Mouse (Mus musculus) mesoderm, embryonic 11.5 days (tissue): ENCODE measurements around the gene Sh3pxd2a.

ENCODE experiments used
- DNase-seq: peaks from one replicate; pipeline ENCODE4 v3.0.0-alpha.2; 2012; ENCODE audit warnings: low read depth, low spot score

Sh3pxd2a gene

DNA sequence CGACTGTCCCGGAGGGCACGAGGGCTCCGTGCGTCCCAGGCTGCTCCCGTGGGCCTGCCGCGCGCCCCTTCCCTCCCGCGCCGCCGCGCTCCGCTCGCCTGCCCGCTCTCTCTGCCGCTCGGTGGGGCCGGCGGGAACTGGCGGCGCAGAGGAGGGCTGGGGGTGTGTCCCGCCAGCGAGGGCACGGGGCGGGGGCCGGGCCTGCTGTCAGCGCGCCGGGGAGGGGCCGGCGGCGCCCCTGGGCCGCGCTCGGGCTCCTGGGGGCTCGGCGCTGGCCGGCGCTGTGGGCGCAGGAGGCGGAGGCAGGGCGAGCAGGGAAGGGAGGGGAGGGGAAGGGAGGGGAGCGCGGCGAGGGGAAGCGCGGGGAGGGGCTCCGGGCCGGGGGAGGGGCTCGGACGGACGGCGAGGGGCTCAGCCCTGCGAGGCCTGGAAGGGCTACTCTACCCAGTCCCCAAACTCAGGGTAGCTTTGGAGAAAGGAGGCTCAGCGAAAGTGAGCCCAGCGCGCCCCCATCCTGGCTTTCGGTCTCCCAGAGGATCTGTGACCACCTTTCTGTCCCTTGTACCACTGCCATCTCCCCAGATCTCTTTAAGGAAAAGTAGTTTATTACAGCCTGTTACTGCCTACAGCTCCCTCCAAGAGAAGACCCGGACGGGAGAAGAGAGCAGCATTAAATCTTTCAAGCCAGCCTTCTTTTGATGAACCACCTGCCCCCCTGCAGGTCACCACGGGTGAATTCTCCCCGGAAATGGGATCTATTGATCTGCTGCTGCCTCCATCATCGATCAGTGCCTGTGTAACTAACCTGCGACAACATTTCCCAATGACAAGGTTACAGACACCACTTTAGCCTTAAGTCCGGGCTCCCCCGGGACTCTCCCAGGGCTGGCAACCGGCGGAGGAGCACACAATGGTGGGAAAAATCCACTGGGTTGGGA lies at the start of gene Sh3pxd2a:
TSS of gene Sh3pxd2a (minus strand) at position 98 of the 938 bp plus-strand sequence.
- DNase-seq: peak; percentile 86

DNA sequence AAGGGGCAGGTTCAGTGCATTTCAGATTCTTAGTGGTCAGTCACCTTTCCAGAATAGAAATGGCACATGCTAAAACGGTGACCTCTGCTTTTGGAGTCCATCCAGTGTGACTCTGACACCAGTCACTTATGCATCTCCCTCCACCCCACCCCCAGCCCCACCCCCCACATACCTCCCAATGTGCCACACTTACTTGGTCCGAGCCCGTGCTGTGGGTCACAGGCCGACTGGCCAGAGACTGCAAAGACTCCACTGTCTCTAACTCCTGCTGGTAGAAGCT lies 49.4 kb upstream of the Sh3pxd2a start:
- no peak for DNase-seq

DNA sequence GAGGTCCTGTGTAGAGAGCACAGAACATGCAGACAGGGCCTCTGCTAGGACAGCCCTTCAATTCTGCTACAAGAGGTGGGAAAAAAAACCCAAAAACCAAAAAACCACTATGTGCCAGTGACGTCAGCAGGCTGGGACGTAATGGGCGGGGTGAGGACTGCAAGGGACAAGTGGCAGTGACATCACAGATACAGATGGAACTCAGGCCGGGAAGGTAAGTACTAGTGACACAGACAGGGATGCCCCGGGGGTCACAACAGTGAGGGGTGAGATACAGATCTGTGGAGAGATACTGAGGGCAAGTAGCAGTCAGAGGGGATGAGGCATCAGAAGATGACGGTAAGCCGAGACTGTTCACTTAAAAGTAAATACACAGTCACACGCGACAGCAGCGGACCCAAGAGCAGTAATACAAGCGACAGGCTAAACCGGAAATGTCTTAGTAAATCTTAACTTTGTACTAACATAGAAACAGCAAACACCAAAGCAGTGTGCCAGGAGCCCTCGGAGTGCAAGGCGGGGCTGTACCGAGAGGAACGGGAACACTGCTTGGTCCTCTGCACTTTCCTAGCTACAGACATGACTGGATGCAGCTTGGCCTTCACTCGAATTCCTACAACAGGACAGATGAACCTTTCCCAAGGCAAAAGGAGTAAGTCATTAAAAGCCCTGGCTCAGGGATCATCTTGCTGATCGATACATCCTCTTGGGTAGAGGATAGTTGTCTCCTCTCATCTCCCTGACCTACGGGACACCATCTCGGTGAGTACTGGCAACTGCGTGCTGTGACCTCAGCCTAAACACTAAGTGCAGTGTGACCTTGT lies 48.8 kb upstream of the Sh3pxd2a start:
- no peak for DNase-seq

DNA sequence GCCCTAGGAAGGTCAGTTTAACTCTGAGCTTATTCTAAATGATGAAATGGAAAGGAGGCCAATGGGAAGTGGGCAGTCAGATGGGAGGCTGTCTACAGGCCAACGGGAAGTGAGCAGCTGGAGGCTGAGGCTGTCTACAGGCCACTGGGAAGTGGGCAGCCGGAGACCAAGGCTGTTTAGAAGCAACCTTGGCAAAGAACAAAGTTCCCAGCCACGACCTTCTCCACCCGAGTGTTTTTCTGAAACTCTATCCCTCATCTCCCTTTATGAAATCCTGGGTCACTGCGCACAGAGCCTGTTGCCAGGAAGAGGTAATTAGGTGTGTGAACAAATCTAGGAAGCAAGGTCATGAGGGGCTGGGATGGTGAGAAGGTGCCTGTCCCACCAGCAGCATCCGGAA lies 47.8 kb upstream of the Sh3pxd2a start:
- no peak for DNase-seq

DNA sequence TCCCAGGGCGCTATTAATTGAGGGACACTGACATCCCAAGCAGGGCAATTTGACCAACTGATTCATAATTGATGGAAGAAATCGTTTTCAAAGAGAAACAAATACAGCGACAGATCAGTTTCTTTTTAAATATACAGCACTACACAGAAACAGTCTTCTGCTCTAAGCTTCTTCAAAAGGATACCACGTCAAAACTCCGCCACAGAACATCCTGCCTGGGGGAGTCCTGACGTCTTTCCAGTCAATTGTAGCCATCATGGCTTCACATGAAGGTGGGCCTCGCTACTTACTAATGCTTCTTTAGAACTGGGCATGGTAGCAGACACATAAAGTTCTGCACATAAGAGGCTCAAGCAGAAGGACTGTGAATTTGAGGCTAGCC lies 47.1 kb upstream of the Sh3pxd2a start:
- no peak for DNase-seq

DNA sequence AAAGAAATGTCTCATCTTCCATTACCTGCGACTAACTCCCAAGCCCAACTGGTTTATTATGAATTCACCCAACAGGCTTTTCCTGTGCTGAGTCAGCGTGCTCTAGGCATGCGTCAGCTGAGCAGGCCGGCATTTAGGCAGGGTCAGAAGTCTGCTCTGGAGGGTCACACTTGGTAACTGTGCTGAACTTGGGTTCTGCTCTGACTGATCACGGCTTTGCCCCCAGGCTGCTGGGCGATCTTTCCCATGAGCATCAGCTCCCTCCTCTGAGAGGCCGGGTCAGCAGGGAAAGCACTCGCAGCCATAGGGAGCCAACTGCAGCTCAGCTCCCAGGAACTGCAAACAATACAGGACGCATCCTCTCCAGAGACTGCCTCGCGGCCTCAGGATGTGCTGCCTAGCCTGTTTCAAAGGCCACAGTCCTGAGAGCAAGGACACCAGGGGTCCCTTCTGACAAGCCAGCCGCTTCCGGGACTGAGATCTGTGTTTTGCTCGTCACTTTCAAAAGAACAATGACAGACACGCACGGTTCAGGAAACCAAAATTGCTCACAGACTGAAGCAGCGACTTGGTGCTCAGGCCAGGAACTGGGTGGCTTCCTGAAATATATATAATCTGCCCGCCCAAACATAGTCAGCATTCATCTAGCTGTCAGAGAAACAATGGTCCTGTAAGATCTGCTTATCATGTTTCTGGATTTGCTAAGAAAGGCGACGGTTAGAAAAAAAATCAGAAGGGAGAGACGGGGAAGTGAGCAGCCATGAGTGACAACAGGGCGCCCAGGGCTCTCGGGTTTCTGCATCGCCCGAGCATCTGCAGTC lies 46.5 kb upstream of the Sh3pxd2a start:
- DNase-seq: no peak

DNA sequence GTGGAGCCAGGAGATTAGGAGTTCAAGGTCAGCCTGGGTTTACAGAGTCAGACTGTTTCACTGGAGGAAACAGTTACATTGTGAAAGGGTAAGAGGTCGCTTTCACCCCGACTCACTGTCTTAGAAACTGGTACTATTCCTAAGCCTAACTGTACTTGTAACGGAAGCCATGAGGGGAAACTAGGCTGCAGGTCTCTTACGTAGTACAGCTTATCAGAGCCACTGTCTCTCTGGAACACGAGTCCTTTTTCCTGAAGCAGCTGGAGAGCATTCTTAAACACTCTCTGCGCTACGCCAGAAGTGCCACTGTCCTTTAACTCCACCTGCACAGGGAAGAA lies 45.9 kb upstream of the Sh3pxd2a start:
- no peak for DNase-seq

DNA sequence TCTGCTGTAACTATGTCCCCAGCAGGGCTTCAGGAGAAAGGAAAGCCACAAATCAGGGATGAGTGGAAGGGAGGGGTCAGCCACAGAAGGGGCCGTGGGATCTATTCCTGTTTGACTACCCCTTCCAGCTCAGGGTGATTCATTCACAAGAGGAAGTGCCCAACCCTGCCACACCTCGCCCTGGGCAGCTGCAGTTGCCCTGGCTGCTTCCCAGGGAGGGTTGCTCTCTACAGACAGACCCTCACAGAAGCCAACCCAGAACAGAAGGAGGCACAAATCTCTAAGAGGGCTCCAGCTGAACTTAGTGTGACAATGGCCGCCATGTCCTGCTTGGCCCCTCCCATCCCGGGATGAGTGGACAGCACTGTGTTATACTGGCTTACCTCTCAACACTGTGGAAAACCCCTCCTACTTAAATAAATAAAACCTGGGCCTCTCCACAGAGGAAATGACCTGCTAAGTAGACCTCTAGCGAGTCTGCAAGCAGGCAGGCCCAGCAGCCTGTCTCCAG lies 44.6 kb upstream of the Sh3pxd2a start:
- no peak for DNase-seq

DNA sequence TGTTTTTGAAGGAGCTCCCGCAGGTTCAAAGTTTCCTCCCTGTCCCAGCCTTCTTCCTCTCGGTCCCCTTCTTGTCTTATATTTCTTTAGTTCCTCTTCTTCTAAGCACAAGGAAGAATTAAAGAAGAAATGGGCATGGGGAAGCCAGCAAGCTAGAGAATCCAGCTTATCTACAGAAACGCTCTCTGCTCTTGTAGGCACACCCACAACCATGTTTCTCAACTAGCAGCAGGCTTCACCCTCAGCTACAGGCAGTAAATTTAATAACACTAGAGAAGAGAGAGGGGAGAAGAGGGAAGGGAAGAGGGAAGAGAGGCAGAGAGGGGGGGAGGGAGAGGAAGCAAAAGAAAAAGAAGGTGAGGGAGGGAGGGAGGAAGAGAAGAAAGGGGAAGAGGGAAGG lies 44.0 kb upstream of the Sh3pxd2a start:
- no peak for DNase-seq

DNA sequence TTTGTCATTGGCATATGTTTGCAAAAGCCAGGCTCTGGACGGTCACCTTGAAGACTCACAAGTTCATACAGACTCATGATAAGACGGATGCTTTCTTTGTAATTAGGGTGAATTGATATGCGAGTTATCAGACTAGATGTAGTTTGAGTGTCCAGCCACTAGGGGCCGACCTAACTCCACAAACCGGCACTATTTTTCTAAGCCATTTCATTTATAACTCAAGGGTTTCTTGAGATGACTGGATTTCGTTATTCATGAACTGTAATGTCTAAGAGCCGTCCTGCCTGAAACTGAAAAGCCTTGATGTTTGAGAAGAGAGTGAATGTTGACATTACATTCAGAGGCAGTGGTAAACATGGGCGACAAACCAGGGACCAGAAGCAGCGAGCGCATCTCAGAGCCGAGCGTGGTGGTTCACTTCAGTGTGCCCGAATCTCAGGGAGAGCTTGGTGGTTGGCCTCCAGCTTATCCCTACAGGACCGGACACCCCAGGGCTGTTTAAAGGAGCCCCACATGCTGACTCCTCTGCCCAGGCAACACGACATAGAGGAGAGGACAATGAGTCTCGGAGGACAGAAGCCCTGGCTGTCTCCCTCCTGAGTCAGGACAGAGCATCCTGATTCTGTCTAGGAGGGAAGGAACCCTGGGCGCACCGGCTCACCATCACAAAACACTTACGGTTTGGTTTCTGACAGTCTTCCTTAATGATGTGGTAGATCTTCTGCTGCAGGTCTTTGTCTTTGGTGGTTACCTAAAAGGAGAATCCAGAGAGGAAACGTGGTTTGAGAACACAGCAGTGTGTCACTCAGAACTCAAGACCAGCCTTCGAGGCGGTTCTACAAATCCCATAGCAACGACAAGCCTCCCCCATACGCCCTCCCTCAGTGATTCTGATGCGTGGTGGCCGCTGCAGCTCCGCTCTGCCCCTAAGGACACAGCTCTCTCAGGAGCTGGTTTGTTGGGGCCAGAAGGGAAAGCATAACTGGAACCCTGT lies 43.2 kb upstream of the Sh3pxd2a start:
- peak; percentile 55 for DNase-seq

DNA sequence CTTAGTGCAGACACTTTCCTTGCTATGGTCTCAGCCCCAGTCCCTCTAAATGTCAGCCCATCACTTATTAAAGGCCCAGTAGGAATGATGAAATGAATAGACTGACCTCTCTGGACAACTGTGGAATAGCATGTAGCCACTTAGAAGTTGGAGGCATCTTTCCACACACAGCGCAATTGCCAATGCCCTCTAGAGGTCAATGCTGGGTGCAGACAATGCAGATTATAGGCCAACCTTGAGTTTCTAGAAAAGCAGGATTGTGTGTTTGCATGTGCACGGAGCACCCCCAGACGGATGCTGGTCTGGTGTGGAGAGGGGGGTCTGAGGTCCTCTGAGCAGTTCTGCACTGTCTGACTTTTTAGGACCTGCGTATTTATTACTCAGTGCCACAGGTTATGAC lies 39.4 kb upstream of the Sh3pxd2a start:
- DNase-seq: peak; percentile 71

DNA sequence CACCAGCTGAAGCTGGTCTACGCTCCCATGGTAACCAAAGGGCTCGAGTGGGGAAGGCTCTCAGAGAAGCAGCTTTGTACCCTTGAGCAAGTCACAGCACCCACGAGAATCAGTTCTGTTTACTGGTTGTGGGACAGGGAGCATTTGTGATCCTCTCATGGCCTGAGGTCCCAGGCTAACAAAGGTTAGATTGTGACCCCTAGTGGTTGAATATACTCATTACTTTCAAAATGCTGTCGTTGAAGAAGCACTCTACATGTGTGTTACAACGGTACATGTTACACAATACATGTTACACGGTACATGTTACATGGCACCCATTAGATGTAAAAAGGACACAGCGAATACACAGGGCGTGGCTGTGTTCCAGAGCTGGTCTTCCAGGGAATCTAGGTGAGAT lies 38.4 kb upstream of the Sh3pxd2a start:
- peak; percentile 55 for DNase-seq

DNA sequence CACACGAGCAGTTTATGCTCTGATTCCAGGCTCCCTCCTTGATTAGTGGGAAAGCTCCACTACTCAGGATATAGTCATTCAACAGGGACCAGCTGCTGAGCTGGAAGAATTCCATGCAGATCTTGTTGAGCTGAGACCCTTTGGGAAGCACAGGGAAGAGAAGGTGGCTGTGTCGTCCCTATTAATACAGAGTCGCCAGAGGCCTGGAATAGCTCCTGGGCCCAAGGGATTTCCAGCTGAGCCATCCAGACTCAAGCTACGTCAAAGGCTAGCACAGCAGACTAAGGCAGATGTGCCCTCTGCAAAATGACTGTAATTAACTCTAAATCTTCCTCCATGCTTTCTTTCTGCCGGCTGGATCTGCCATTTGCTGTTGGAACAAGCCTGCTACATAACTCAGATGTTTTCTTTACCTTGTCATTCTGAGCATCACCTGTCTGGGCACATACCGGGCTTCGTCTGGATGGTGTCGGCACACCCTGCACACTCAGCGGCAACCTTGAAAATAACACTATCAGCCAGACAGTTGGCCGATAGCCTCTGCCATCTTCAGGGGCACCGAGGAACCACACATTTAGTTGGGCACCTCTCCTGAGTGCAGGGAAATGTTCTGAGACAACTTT lies 36.3 kb upstream of the Sh3pxd2a start:
- no peak for DNase-seq

DNA sequence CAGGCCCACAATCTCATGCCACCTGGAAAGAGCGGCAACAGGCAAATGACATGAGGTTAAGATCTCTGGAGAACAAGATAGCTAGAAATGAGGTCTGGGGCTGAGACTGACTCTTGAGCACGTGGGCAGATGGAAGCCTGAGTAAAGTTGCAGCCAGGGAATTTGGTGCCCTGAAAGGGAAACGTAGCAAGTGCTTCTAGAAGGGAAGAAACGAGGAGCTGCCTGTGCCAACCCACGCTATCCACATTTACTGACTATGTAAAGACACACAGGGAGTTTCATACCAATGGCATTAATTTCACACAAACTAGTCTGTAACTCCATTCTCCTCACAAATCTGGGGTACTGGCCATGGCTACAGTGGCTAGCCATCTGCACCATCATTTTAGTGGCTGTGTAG lies 35.6 kb upstream of the Sh3pxd2a start:
- no peak for DNase-seq

DNA sequence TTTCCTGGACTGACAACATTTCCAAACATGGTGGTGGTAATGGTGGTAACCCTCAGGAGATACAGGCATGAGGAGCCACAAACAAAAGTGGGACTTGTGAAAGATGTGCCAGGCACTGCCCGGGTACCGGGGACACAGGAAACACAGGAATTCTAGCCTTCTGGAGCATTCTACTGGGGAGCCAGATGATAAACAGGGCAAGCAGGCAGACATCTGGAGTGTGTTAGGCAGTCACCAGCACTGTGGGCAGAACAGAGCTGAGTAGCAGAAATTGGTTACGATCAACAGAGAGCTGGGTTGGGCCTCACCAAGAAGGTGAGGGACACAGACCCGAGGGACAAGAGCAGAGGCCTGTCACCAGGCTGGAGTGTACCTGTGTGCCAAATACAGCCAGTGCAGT lies 34.7 kb upstream of the Sh3pxd2a start:
- DNase-seq: no peak

DNA sequence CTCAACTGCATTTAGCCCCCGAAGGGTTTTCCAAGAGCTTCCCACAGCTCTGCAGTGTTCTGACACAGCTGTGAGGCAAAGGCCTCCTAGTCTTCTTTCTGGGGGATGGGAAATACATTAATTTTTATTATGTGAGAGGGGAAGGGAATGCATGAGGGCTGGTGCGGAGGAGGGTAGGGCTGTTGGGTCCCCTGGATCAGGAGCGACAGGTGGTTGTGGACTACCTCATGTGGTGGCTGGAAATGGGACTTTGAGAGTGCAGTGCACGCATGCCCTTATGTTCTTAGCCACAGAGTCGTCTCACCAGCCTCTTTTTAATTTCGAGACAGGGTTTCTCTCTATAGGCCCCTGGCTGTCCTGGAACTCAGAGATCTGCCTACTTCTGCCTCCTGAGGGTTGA lies 33.5 kb upstream of the Sh3pxd2a start:
- no peak for DNase-seq

DNA sequence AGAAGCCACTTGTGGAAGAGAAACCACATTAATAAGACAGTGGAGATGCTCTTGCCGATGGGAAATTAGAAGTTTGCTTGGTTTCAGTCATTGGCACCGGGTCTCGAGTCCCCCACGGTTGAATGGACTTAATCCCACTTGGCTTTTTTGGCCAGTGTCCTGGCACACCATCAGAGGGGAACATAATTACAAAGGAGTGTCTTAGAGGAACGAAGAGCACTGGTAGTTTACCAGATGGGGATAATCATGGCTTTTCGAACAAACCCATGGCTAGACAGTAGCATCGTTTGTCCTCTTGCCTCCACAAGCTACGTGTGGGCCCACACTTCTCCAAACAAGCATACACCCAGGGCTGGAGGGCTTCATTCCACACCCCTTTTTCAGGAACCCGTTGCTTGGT lies 33.1 kb upstream of the Sh3pxd2a start:
- DNase-seq: no peak

DNA sequence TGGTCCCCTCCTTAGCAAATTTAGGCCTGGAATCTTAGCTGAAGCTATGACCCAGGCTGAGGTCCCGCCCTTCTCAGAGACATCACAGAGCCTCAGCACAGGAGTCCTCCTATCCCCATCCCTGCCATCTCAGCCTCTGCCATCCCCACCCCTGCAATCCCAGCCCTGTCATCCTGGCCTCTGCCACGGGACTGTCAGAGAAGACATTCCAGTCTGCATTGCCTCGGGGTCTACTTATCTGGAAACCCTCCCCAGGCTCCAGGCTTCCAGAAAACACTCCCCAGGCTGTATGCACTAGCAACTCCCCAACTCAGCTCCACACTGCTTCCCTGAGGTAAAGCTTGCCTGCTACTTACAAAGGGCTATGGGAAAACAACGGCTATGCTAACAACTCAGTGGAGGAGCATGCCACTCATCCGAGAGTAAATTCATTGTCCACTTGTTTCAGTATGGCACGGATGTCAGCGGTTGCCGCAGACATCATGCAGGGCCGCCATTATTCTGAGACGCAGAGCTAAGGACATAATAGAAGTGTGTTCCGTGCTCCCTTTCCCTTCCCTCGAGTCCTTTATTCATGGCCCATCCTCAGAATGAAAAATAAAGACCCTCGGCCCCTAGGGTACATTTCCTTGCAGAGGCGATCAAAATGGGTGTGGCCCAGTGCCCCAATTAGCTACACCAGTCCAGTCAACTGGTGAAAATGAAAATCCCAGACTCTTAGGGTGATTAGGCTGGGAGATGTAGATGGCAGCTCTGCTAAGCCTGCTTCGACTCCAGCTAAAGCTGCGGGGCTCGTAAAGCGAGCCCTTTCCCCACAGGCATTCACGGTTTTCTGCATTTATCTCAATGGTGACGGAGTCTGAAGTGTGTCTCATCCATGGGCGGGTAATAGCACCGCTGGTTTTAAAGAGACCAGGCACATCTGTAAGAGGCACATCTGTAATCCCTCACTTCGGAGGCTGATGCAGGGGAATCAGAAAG lies 29.1 kb upstream of the Sh3pxd2a start:
- DNase-seq: peak; percentile 51

DNA sequence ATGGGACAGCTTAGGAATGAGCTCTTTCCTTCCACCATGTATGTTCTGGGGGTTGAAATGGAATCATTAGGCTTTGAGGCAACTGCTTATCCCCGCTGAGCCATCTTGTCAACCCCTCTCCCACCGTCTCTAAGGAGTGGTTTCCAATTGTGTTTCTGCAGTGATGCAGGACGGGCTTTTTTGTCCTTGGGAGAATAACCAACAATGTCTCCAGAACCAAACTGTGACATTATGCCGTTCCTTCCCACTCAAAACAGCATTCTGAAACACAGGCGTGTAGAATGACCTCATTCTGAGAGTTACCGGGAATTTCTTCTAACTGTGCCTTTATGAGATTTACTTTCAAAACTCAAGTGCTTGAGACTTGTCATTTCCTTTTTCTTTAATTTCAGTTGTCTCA lies 28.2 kb upstream of the Sh3pxd2a start:
- DNase-seq: no peak
